Mouse (Mus musculus) kidney, adult 2 months (tissue): ENCODE results near the gene Eif4g3.

Source experiments
- CTCF ChIP-seq: fragments of 200-500 bp; conservative IDR thresholded peaks from 2 replicates; pipeline ENCODE4 v1.5.1; 2011; ENCODE audit warnings: low read depth, mild to moderate bottlenecking, control low read depth, low read length, moderate library complexity, mixed read lengths; ENCODE audit not compliant: insufficient read depth, insufficient read length
- POLR2A ChIP-seq: fragments of 200-500 bp; IDR thresholded peaks from one replicate; pipeline ENCODE4 v1.6.1; 2011; ENCODE audit warnings: low read depth, low read length, control low read depth

GRCm38 (mm10) chr4:138104967-138105366, 112.1 kb downstream of the Eif4g3 start:
- TF ChIP-seq CTCF = no peak
- TF ChIP-seq POLR2A = no peak
